Mouse (Mus musculus) liver, embryonic 12.5 days (tissue): Measurements from ENCODE around the gene Dip2c. TPM values are rescaled to one million over a fixed set of nuclear protein-coding genes. Genes with fewer than 3 reads are reported as not detected.
A peak's percentile ranks its signal among the peaks of the same experiment; 100 is the strongest.

ENCODE experiments used
- ATAC-seq: fragments of 200-750 bp; cut with Nextera tagmentation; 2 replicates; pipeline ENCODE4 v1.8.0; 2017; ENCODE audit warnings: moderate number of reproducible peaks, mild to moderate bottlenecking, moderate library complexity
- H3K27ac ChIP-seq: fragments of 300-500 bp; sonication (generic); 2 replicates; pipeline ENCODE4 v1.5.1; 2016; ENCODE audit warnings: mild to moderate bottlenecking
- H3K27me3 ChIP-seq: fragments of 300-500 bp; sonication (generic); replicated peaks from 2 replicates; pipeline ENCODE4 v1.6.1; 2016; ENCODE audit warnings: mild to moderate bottlenecking, moderate library complexity
- H3K36me3 ChIP-seq: fragments of 300-500 bp; sonication (generic); 2 replicates; pipeline ENCODE4 v1.6.1; 2016; ENCODE audit warnings: mild to moderate bottlenecking, moderate library complexity
- H3K4me1 ChIP-seq: fragments of 300-500 bp; sonication (generic); 2 replicates; pipeline ENCODE4 v1.6.1; 2016
- H3K4me2 ChIP-seq: fragments of 300-500 bp; sonication (generic); 2 replicates; pipeline ENCODE4 v1.6.1; 2016; ENCODE audit warnings: mild to moderate bottlenecking, moderate library complexity
- H3K4me3 ChIP-seq: fragments of 300-500 bp; sonication (generic); 2 replicates; pipeline ENCODE4 v1.5.1; 2016; ENCODE audit warnings: mild to moderate bottlenecking, moderate library complexity
- H3K9ac ChIP-seq: fragments of 300-500 bp; sonication (generic); 2 replicates; pipeline ENCODE4 v1.6.1; 2016; ENCODE audit warnings: mild to moderate bottlenecking, moderate library complexity
- H3K9me3 ChIP-seq: fragments of 300-500 bp; sonication (generic); replicated peaks from 2 replicates; pipeline ENCODE4 v1.6.1; 2016; ENCODE audit warnings: mild to moderate bottlenecking, moderate library complexity
- WGBS: fragments of 180-500 bp; shearing (Covaris S2); methylation state at CpG from one replicate; pipeline ENCODE4 v1.1.7; 2016; ENCODE audit not compliant: insufficient replicate concordance; 5-methylcytosine and 5-hydroxymethylcytosine counted together
- polyA plus RNA-seq: library from polyadenylated mRNA; unstranded; fragments of >200 nt; fragmentation: Nextera tagmentation; extraction: Ambion mirVana; gene quantifications from 2 replicates; pipeline ENCODE4 v1.2.1, GENCODE M21; 2016

Gene Dip2c
- polyA plus RNA-seq, 1 experiment from 2014 or later = 1.2 TPM

DNA sequence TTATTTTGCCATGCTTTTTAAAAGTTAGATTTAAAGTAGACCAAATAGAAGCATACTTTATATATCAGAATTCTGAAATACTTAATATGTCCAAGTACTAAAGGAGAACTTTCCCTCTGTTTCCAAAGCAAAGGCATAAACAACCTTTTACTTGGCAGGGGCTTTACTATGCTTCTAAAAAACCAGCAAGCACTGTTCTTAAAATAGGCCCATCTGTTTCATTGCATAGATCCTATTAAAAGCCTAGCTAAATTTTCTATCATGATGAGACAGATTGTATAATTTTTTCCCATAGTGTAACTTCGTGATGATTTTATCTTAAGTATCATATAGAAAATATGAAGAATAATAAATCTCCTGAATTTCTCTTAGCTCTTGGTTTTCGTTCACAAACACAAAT is 154.4 kb downstream of the Dip2c start:
- Histone ChIP-seq H3K9me3 (no peaks in the 10 kb centered on the region), H3K27ac (no peak overlapping the region), H3K9ac (no peak overlapping the region), H3K4me3 (no peak overlapping the region), H3K36me3 (no peaks in the 10 kb centered on the region), H3K4me1 (peaks cover 18% of the 10 kb centered on the region), H3K4me2 (no peak overlapping the region), H3K27me3 (no peaks in the 10 kb centered on the region)
- no peak for ATAC-seq
- WGBS = 67% methylated on average over 2 of the region's 2 CpGs

- ATAC-seq = no peak
- H3K4me2 ChIP-seq = no peak overlapping the region
These were observed 155.1 kb downstream of the Dip2c start for GRCm38 (mm10) chr13:9431441-9431840.

DNA sequence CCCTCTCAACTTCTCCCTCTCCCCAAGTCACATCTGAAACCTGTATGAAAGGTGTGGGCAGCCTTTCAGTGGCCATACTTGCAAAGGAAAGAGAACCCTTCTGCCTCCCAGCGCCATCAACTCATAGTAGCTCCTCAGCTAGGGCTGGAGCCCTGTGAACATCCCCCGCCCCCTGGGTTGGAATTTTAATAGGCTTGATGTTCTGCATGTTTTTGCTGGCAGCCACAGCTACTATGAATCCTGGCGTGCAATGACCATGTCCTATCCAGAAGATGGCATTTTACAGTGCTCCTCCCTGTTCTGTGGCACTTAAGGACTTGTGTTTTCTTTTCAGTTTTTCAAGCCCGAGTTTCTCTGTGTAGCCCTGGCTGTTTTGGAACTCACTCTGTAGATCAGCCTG is 166.7 kb downstream of the Dip2c start:
- 64% methylated on average over 4 of the region's 4 CpGs for WGBS
- Histone ChIP-seq H3K36me3 (no peaks in the 10 kb centered on the region), H3K4me1 (peaks cover 11% of the 10 kb centered on the region), H3K9me3 (no peaks in the 10 kb centered on the region), H3K27me3 (no peaks in the 10 kb centered on the region), H3K4me2 (no peak overlapping the region), H3K27ac (no peak overlapping the region), H3K4me3 (no peak overlapping the region), H3K9ac (no peak overlapping the region)
- no peak for ATAC-seq

More at GRCm38 (mm10) chr13:9431441-9431840, 155.1 kb downstream of the Dip2c start:
- H3K36me3 ChIP-seq = no peaks in the 10 kb centered on the region
- no peak overlapping the region for H3K9ac ChIP-seq
- H3K27ac ChIP-seq = no peak overlapping the region
- no peaks in the 10 kb centered on the region for H3K9me3 ChIP-seq
- no peak overlapping the region for H3K4me3 ChIP-seq
- H3K27me3 ChIP-seq = no peaks in the 10 kb centered on the region
- peaks cover 11% of the 10 kb centered on the region for H3K4me1 ChIP-seq

DNA sequence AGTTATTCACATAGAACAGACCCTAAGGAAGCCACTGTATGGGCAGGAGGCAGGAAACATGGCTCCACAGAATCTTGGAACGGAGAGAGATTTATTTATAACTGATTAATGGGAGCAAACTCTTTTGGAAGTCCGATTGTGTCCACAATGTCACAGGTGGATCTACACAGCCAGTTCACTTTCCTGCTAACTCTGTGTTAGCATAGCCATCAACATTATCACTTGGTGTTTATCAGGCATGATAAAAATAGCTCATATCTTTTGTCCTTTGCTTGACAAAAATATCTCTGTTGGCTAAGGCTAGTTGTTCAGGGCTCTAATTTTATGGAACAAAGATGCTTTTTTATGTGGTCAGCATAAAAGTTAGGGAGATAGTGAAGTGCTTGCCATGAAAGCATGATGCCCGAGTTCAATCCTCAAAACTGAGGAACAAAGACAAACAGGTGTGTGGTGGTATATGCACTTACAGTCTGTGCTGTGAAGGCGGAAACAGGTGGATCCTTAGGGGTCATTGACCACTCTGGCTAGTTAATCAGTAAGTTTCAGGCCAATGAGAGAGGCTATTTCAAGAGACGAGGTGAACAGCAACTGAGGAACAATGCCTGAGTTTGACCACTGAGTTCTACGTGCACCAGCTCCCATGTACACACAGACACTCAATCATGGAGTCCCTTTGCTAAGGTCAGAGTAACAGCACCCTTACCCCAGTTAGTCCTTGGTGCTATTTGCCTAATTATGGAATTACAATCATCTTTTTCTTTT is 169.4 kb downstream of the Dip2c start:
- Histone ChIP-seq H3K9ac (no peak overlapping the region), H3K9me3 (no peaks in the 10 kb centered on the region), H3K4me2 (no peak overlapping the region), H3K4me3 (no peak overlapping the region), H3K27me3 (no peaks in the 10 kb centered on the region), H3K36me3 (no peaks in the 10 kb centered on the region), H3K4me1 (peaks cover 16% of the 10 kb centered on the region), H3K27ac (no peak overlapping the region)
- 61% methylated on average over 6 of the region's 6 CpGs for WGBS
- ATAC-seq = no peak

- H3K4me1 ChIP-seq = peaks cover 16% of the 10 kb centered on the region
- no peak overlapping the region for H3K4me2 ChIP-seq
- H3K9me3 ChIP-seq = no peaks in the 10 kb centered on the region
- H3K36me3 ChIP-seq = no peaks in the 10 kb centered on the region
- ATAC-seq = peak; percentile 71
- H3K27me3 ChIP-seq = no peaks in the 10 kb centered on the region
- no peak overlapping the region for H3K27ac ChIP-seq
- 79% methylated on average over 4 of the region's 4 CpGs for WGBS
- H3K9ac ChIP-seq = no peak overlapping the region
- no peak overlapping the region for H3K4me3 ChIP-seq
These were observed 170.3 kb downstream of the Dip2c start for GRCm38 (mm10) chr13:9446448-9447115.

GRCm38 (mm10) chr13:9450276-9450675 is 173.9 kb downstream of the Dip2c start:
- Histone ChIP-seq H3K4me2 (no peak overlapping the region), H3K4me1 (peaks cover 16% of the 10 kb centered on the region), H3K27ac (no peak overlapping the region), H3K9ac (no peak overlapping the region), H3K9me3 (no peaks in the 10 kb centered on the region), H3K27me3 (no peaks in the 10 kb centered on the region), H3K4me3 (no peak overlapping the region), H3K36me3 (no peaks in the 10 kb centered on the region)
- 57% methylated on average over 3 of the region's 3 CpGs for WGBS
- ATAC-seq = no peak

DNA sequence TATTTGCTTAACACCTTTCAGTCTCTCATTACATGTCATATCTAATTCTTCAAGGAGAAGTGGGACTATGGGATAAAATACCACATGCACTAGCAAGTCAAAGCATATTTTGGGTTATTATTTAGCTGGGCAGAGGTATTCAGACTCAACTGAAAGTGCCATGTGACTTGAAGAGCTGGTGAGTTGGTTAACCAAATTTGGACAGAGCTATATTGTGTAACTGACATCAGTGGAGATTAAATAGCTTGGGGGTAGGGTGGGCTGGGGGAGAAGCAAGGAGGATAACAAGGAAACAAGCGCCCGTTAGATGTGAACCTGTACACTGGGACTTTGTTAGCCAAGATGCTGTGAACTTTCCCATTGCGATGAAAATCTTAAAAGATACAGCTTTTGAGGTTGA is 175.6 kb downstream of the Dip2c start:
- 69% methylated on average over 3 of the region's 3 CpGs for WGBS
- H3K4me3 ChIP-seq = no peak overlapping the region

GRCm38 (mm10) chr13:9454426-9455177 is 178.3 kb downstream of the Dip2c start:
- ATAC-seq = no peak
- WGBS = 65% methylated on average over 4 of the region's 4 CpGs

More for the DNA sequence above, 175.6 kb downstream of the Dip2c start:
- H3K27me3 ChIP-seq = no peaks in the 10 kb centered on the region
- no peak overlapping the region for H3K9ac ChIP-seq
- no peak overlapping the region for H3K4me2 ChIP-seq
- no peak for ATAC-seq
- no peaks in the 10 kb centered on the region for H3K9me3 ChIP-seq
- no peak overlapping the region for H3K27ac ChIP-seq
- H3K36me3 ChIP-seq = no peaks in the 10 kb centered on the region
- H3K4me1 ChIP-seq = peaks cover 5% of the 10 kb centered on the region; the same call in 1 of the 2 replicates

GRCm38 (mm10) chr13:9455979-9456378 is 179.7 kb downstream of the Dip2c start:
- H3K27ac ChIP-seq = no peak overlapping the region
- no peak for ATAC-seq
- H3K9ac ChIP-seq = no peak overlapping the region
- H3K27me3 ChIP-seq = no peaks in the 10 kb centered on the region
- H3K4me1 ChIP-seq = no peaks in the 10 kb centered on the region
- no peaks in the 10 kb centered on the region for H3K9me3 ChIP-seq
- H3K4me3 ChIP-seq = no peak overlapping the region
- H3K36me3 ChIP-seq = no peaks in the 10 kb centered on the region
- H3K4me2 ChIP-seq = no peak overlapping the region
- 74% methylated on average over 1 of the region's 1 CpGs for WGBS

More at GRCm38 (mm10) chr13:9454426-9455177, 178.3 kb downstream of the Dip2c start:
- Histone ChIP-seq H3K9ac (no peak overlapping the region), H3K4me1 (peaks cover 5% of the 10 kb centered on the region; the same call in 1 of the 2 replicates), H3K27me3 (no peaks in the 10 kb centered on the region), H3K36me3 (no peaks in the 10 kb centered on the region), H3K27ac (no peak overlapping the region), H3K4me3 (no peak overlapping the region), H3K4me2 (no peak overlapping the region), H3K9me3 (no peaks in the 10 kb centered on the region)

DNA sequence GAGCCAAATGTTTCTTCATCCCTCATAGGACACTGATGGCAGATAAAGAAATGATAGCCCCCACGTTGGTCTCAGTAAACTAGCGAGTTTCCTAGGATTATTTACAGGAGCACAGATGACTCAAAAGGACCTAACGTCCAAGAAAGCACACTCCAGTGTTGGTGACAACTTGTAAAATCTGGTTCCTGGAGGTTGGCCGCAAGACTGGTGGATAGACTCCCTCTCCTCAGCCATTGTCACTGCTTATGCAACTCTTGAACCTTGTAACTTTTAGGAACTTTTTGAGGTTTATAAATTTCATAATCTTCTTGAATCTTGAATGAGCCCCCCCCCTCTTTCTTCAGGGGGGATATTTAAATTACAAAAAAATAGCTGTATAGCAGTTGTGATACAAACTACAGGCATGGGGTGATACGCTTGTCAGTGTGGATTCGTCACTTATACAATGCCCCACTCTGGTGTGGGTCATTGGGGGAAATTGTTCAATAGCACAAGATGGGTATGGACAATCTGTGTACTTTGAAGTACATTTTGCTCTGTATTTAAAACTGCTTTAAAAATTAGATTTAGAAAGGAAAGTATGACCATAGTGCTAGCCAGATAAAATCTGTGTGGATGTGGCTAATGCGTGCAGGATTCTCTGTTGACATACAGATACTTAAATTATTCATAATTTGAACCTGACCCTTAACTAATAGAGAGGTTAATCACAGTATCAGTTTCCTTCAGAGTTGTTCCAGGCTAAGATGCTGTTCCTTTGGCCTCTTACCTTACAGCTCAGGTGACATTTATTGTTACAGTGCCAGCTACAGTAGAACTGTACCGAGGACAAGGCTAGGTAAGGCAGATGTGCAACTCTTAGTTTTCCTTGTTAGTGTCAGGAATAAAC is 181.3 kb downstream of the Dip2c start:
- H3K9me3 ChIP-seq = no peaks in the 10 kb centered on the region
- ATAC-seq = no peak
- H3K9ac ChIP-seq = no peak overlapping the region
- no peaks in the 10 kb centered on the region for H3K36me3 ChIP-seq
- no peak overlapping the region for H3K27ac ChIP-seq
- H3K27me3 ChIP-seq = no peaks in the 10 kb centered on the region
- H3K4me3 ChIP-seq = no peak overlapping the region
- H3K4me2 ChIP-seq = no peak overlapping the region
- H3K4me1 ChIP-seq = no peaks in the 10 kb centered on the region
- 72% methylated on average over 8 of the region's 8 CpGs for WGBS

DNA sequence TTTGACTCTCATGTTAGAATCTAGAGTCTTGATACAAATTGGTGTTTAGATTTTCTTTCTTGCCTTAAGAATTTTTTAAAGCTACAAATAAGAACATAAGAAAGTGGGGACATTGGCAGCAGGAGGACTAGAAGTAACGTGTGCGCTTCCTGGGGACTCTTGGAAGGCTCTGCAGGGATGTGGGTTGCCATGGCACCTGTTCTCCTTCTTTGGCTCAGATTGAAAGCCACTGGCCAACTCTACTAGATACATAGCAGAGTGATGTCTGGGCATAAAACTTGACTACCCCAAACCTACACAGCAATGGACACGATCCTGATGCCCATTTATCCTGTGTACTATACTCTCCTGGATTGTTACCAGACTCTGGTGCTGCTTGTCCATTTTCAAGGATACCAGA is 188.1 kb downstream of the Dip2c start:
- no peak overlapping the region for H3K9ac ChIP-seq
- no peak for ATAC-seq
- no peaks in the 10 kb centered on the region for H3K9me3 ChIP-seq
- no peak overlapping the region for H3K27ac ChIP-seq
- no peaks in the 10 kb centered on the region for H3K27me3 ChIP-seq
- no peaks in the 10 kb centered on the region for H3K36me3 ChIP-seq
- no peak overlapping the region for H3K4me2 ChIP-seq
- no peak overlapping the region for H3K4me3 ChIP-seq
- H3K4me1 ChIP-seq = no peaks in the 10 kb centered on the region
- WGBS = 67% methylated on average over 3 of the region's 3 CpGs
